Mouse (Mus musculus) forebrain, embryonic 14.5 days (tissue): ENCODE data around the gene Ddx21. TPM values are rescaled to one million over a fixed set of nuclear protein-coding genes. Genes with fewer than 3 reads are reported as not detected.

Experiments used
- ATAC-seq: fragments of 200-750 bp; cut with Nextera tagmentation; 2 replicates; pipeline ENCODE4 v1.8.0; 2017; ENCODE audit warnings: mild to moderate bottlenecking, moderate library complexity
- DNase-seq: peaks from one replicate; pipeline ENCODE4 v3.0.0-alpha.2; 2015; ENCODE audit warnings: low spot score
- H3K27ac ChIP-seq: fragments of 300-500 bp; sonication (generic); 2 replicates; pipeline ENCODE4 v1.5.1; 2014; ENCODE audit warnings: low read depth, mild to moderate bottlenecking, control low read depth, low read length, moderate library complexity
- H3K27me3 ChIP-seq: fragments of 300-500 bp; sonication (generic); replicated peaks from 2 replicates; pipeline ENCODE4 v1.6.1; 2014; ENCODE audit warnings: low read length, control low read depth, mixed read lengths; ENCODE audit not compliant: control insufficient read depth, insufficient read depth
- H3K36me3 ChIP-seq: fragments of 300-500 bp; sonication (generic); 2 replicates; pipeline ENCODE4 v1.6.1; 2014; ENCODE audit warnings: low read length, control low read depth; ENCODE audit not compliant: control insufficient read depth, insufficient read depth
- H3K4me1 ChIP-seq: fragments of 300-500 bp; sonication (generic); 2 replicates; pipeline ENCODE4 v1.6.1; 2014; ENCODE audit warnings: antibody characterized with exemption, low read length, control low read depth; ENCODE audit not compliant: control insufficient read depth, insufficient read depth
- H3K4me2 ChIP-seq: fragments of 300-500 bp; sonication (generic); 2 replicates; pipeline ENCODE4 v1.6.1; 2014; ENCODE audit warnings: mild to moderate bottlenecking, control low read depth, low read length
- H3K4me3 ChIP-seq: fragments of 300-500 bp; sonication (generic); 2 replicates; pipeline ENCODE4 v1.5.1; 2014; ENCODE audit warnings: low read depth, low read length, control low read depth
- H3K9ac ChIP-seq: fragments of 300-500 bp; sonication (generic); 2 replicates; pipeline ENCODE4 v1.6.1; 2014; ENCODE audit warnings: mild to moderate bottlenecking, low read length, control low read depth, moderate library complexity
- H3K9me3 ChIP-seq: fragments of 300-500 bp; sonication (generic); replicated peaks from 2 replicates; pipeline ENCODE4 v1.6.1; 2016; ENCODE audit warnings: low read length, control low read depth, mixed read lengths; ENCODE audit not compliant: control insufficient read depth
- WGBS: fragments of 180-500 bp; shearing (Covaris S2); extraction: QIAGEN DNeasy Blood & Tissue Kit; methylation state at CpG from one replicate; pipeline ENCODE4 v1.1.7; 2014; 5-methylcytosine and 5-hydroxymethylcytosine counted together
- polyA plus RNA-seq: library from polyadenylated mRNA; unstranded; fragments of >200 nt; fragmentation: Nextera tagmentation; extraction: Ambion mirVana; gene quantifications from 2 replicates; pipeline ENCODE4 v1.2.1, GENCODE M21; 2014

The Ddx21 gene
- polyA plus RNA-seq: 20.6 and 22.5 TPM in 2 replicates

GRCm38 (mm10) chr10:62602177-62603040, at the start of gene Ddx21:
TSS of gene Ddx21 (minus strand) at chr10:62602281.
- Histone ChIP-seq H3K27me3 (no peaks in the 10 kb centered on the region), H3K36me3 (peaks cover 13% of the 10 kb centered on the region), H3K4me2 (peak within 1 kb of the TSS; percentile 96), H3K9ac (peak within 1 kb of the TSS; percentile 83), H3K9me3 (no peaks in the 10 kb centered on the region), H3K27ac (peak within 1 kb of the TSS; percentile 66; the same call in 1 of the 2 replicates), H3K4me3 (peak within 1 kb of the TSS; percentile 86), H3K4me1 (peaks cover 4% of the 10 kb centered on the region)
- 5% methylated on average over 53 of the region's 53 CpGs for WGBS
- peak; percentile 99 for ATAC-seq
- DNase-seq: peak; percentile 96

GRCm38 (mm10) chr10:62650881-62651810, 49.1 kb upstream of the Ddx21 start, which contains the start of gene Ddx50:
TSS of gene Ddx50 (minus strand) at chr10:62651218.
- ATAC-seq: peak; percentile 100
- WGBS: under 1% methylated on average over 86 of the region's 89 CpGs

GRCm38 (mm10) chr10:62650358-62650782, 48.3 kb upstream of the Ddx21 start:
- Histone ChIP-seq H3K4me3 (peak overlapping the region; percentile 89), H3K9ac (peak overlapping the region; percentile 91), H3K36me3 (peaks cover 14% of the 10 kb centered on the region), H3K9me3 (no peaks in the 10 kb centered on the region), H3K4me1 (peaks cover 7% of the 10 kb centered on the region), H3K27me3 (no peaks in the 10 kb centered on the region), H3K27ac (peak overlapping the region; percentile 91), H3K4me2 (peak overlapping the region; percentile 78)
- ATAC-seq (no peak), DNase-seq (peak; percentile 29)
- 1% methylated on average over 17 of the region's 17 CpGs for WGBS

More at GRCm38 (mm10) chr10:62650881-62651810, 49.1 kb upstream of the Ddx21 start, which contains the start of gene Ddx50:
- Histone ChIP-seq H3K27me3 (no peaks in the 10 kb centered on the region), H3K36me3 (peaks cover 11% of the 10 kb centered on the region), H3K4me2 (peak within 1 kb of the TSS; percentile 78), H3K9me3 (no peaks in the 10 kb centered on the region), H3K27ac (peak within 1 kb of the TSS; percentile 91), H3K9ac (peak within 1 kb of the TSS; percentile 91), H3K4me3 (peak within 1 kb of the TSS; percentile 89), H3K4me1 (peaks cover 7% of the 10 kb centered on the region)
- DNase-seq: peak; percentile 100

- no peaks in the 10 kb centered on the region for H3K36me3 ChIP-seq
- DNase-seq: no peak
- H3K27ac ChIP-seq: no peak overlapping the region
- H3K9ac ChIP-seq: no peak overlapping the region
- WGBS: 87% methylated on average over 3 of the region's 3 CpGs
- H3K9me3 ChIP-seq: no peaks in the 10 kb centered on the region
- H3K27me3 ChIP-seq: no peaks in the 10 kb centered on the region
- peaks cover 4% of the 10 kb centered on the region for H3K4me1 ChIP-seq
- no peak for ATAC-seq
- no peak overlapping the region for H3K4me3 ChIP-seq
- H3K4me2 ChIP-seq: no peak overlapping the region
These were observed 2.1 kb upstream of the Ddx21 start for GRCm38 (mm10) chr10:62604161-62604560.

- Histone ChIP-seq H3K4me1 (peaks cover 4% of the 10 kb centered on the region), H3K4me2 (no peak overlapping the region), H3K27ac (no peak overlapping the region), H3K9ac (no peak overlapping the region), H3K36me3 (peaks cover 3% of the 10 kb centered on the region), H3K9me3 (no peaks in the 10 kb centered on the region), H3K4me3 (no peak overlapping the region), H3K27me3 (no peaks in the 10 kb centered on the region)
- no peak for DNase-seq
- 89% methylated on average over 12 of the region's 12 CpGs for WGBS
- no peak for ATAC-seq
These were observed 1.4 kb upstream of the Ddx21 start for GRCm38 (mm10) chr10:62603233-62604030.

- Histone ChIP-seq H3K4me2 (peak overlapping the region; percentile 96), H3K27ac (peak overlapping the region; percentile 66; the same call in 1 of the 2 replicates), H3K9me3 (no peaks in the 10 kb centered on the region), H3K4me1 (peaks cover 4% of the 10 kb centered on the region), H3K9ac (peak overlapping the region; percentile 83), H3K4me3 (peak overlapping the region; percentile 86), H3K36me3 (peaks cover 19% of the 10 kb centered on the region), H3K27me3 (no peaks in the 10 kb centered on the region)
- no peak for DNase-seq
- under 1% methylated on average over 23 of the region's 23 CpGs for WGBS
- ATAC-seq: peak; percentile 76
These were observed 276 bp downstream of the Ddx21 start for GRCm38 (mm10) chr10:62601833-62602176.

- no peaks in the 10 kb centered on the region for H3K9me3 ChIP-seq
- 11% methylated on average over 20 of the region's 20 CpGs for WGBS
- DNase-seq (peak; percentile 28), ATAC-seq (no peak)
- peak overlapping the region; percentile 96 for H3K4me2 ChIP-seq
- H3K4me1 ChIP-seq: peaks cover 4% of the 10 kb centered on the region
- H3K4me3 ChIP-seq: peak overlapping the region; percentile 86
- no peaks in the 10 kb centered on the region for H3K27me3 ChIP-seq
- H3K36me3 ChIP-seq: peaks cover 23% of the 10 kb centered on the region
- H3K27ac ChIP-seq: no peak overlapping the region
- H3K9ac ChIP-seq: peak overlapping the region; percentile 83
These were observed 859 bp downstream of the Ddx21 start for GRCm38 (mm10) chr10:62601053-62601791.
